In genomic region chr5:141362676-141363075, GRCm38 (mm10) we compare ENCODE assay signal across 19 mouse cellular contexts.
"Had no signal": no experiment of that assay in that cellular context is flagged by ENCODE, and none has a peak within 500 bp of the region (broad histone marks: within the 10 kb centered on the region; RNA-seq: fewer than 3 reads in every experiment).

No protein-coding gene starts in this region.

- H3K4me1 ChIP-seq: liver, embryonic 12.5 days; liver, embryonic 15.5 days; lung, embryonic 15.5 days had no signal

- H3K4me3 ChIP-seq: layer of hippocampus, adult 2 months; limb, embryonic 10.5 days; limb, embryonic 13.5 days; liver, embryonic 12.5 days; liver, embryonic 15.5 days; lung, embryonic 15.5 days; midbrain, embryonic 12.5 days; midbrain, embryonic 15.5 days; neural tube, embryonic 12.5 days; neural tube, embryonic 15.5 days had no signal

- H3K36me3 ChIP-seq: limb, embryonic 10.5 days; limb, embryonic 13.5 days; liver, embryonic 12.5 days; liver, embryonic 15.5 days; lung, embryonic 15.5 days; midbrain, embryonic 12.5 days; midbrain, embryonic 15.5 days; neural tube, embryonic 12.5 days; neural tube, embryonic 15.5 days had no signal

- H3K9me3 ChIP-seq: limb, embryonic 10.5 days; limb, embryonic 13.5 days; liver, embryonic 12.5 days; liver, embryonic 15.5 days; lung, embryonic 15.5 days; midbrain, embryonic 12.5 days; midbrain, embryonic 15.5 days; neural tube, embryonic 12.5 days; neural tube, embryonic 15.5 days had no signal

- H3K27me3 ChIP-seq: limb, embryonic 13.5 days; liver, embryonic 12.5 days; liver, embryonic 15.5 days; lung, embryonic 15.5 days; midbrain, embryonic 15.5 days; neural tube, embryonic 12.5 days; neural tube, embryonic 15.5 days had no signal

- DNase-seq: kidney, postnatal 25 days; layer of hippocampus, adult 9-11 months; liver; lung, adult 18-20 months; lung, postnatal 14 days; lung, postnatal 4 days; thymus, adult 18-20 months; thymus, postnatal 36 days had no signal

- H3K27ac ChIP-seq: kidney, postnatal 0 days; layer of hippocampus, adult 2 months; limb, embryonic 10.5 days; limb, embryonic 13.5 days; liver, embryonic 12.5 days; liver, embryonic 15.5 days; lung, embryonic 15.5 days; midbrain, embryonic 12.5 days; midbrain, embryonic 15.5 days; neural tube, embryonic 12.5 days; neural tube, embryonic 15.5 days had no signal
